Mouse (Mus musculus) testis, adult 2 months (tissue): ENCODE measurements around the gene Mdga1.

Experiments used
- CTCF ChIP-seq: fragments of 200-500 bp; IDR thresholded peaks from 2 replicates; pipeline ENCODE4 v1.5.1; 2012; ENCODE audit warnings: low read depth, mild to moderate bottlenecking, inconsistent platforms, low read length, moderate library complexity; ENCODE audit not compliant: control insufficient read depth, insufficient read depth, insufficient replicate concordance
- POLR2A ChIP-seq: fragments of 200-500 bp; IDR thresholded peaks from 2 replicates; pipeline ENCODE4 v1.6.1; 2012; ENCODE audit warnings: low read depth, mild to moderate bottlenecking, inconsistent platforms, low read length, moderate library complexity; ENCODE audit not compliant: control insufficient read depth

DNA sequence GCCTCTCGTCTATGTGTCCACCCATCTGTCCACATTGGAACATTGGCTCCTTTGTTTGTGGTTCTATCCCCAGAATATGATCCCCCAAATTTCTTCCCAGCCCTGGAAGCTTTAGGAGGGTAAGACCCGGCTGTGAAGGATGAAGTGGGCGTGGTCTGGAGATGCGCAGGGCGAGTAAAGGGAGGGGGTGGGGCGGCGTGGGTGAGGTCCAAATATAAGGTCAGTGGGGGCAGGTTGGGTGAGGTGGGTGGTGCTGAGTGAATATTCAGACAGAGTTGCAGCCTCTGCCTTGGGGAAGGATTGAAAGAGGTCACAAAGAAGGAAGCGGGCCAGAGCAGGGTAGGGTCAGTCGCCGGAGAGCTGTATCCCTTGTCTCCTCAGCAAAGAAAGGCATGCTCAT is 171.7 kb downstream of the Mdga1 start:
- TF ChIP-seq CTCF = no peak
- TF ChIP-seq POLR2A = no peak
